Mouse (Mus musculus): Measurements from ENCODE around the gene 6430571L13Rik. TPM values are rescaled to one million over a fixed set of nuclear protein-coding genes. Genes with fewer than 3 reads are reported as not detected.
"Not testable (repeated sequence)": the region's sequence is repeated elsewhere in the genome, so short reads cannot be mapped to it uniquely, and the experiment has no call there.

Gene 6430571L13Rik
- polyA plus RNA-seq, 1 experiment from 2014 or later = 0.81 TPM

- H3K4me3 ChIP-seq (replicated peaks) = no peak overlapping the region
- no peak overlapping the region for H3K4me2 ChIP-seq
- H3K27me3 ChIP-seq = no peaks in the 10 kb centered on the region
- H3K27ac ChIP-seq = no peak overlapping the region
- WGBS = 92% methylated on average over 30 of the region's 30 CpGs
- H3K9me3 ChIP-seq (replicated peaks) = no peaks in the 10 kb centered on the region
- H3K9ac ChIP-seq = no peak overlapping the region
- ATAC-seq (replicated peaks; ENCODE audit: low FRiP score) = no peak
- H3K4me1 ChIP-seq = peaks cover 30% of the 10 kb centered on the region
- peaks cover 23% of the 10 kb centered on the region for H3K36me3 ChIP-seq
Observed at GRCm38 (mm10) chr9:107300224-107300973, 40.0 kb upstream of the 6430571L13Rik start.

GRCm38 (mm10) chr9:107301554-107302331 lies 38.7 kb upstream of the 6430571L13Rik start:
- no peaks in the 10 kb centered on the region for H3K9me3 ChIP-seq (replicated peaks)
- H3K27me3 ChIP-seq = no peaks in the 10 kb centered on the region
- H3K9ac ChIP-seq = no peak overlapping the region
- no peak for ATAC-seq (replicated peaks; ENCODE audit: low FRiP score)
- WGBS = 78% methylated on average over 17 of the region's 17 CpGs
- H3K36me3 ChIP-seq = peaks cover 23% of the 10 kb centered on the region
- no peak overlapping the region for H3K4me2 ChIP-seq
- peaks cover 34% of the 10 kb centered on the region for H3K4me1 ChIP-seq
- no peak overlapping the region for H3K27ac ChIP-seq
- no peak overlapping the region for H3K4me3 ChIP-seq (replicated peaks)

DNA sequence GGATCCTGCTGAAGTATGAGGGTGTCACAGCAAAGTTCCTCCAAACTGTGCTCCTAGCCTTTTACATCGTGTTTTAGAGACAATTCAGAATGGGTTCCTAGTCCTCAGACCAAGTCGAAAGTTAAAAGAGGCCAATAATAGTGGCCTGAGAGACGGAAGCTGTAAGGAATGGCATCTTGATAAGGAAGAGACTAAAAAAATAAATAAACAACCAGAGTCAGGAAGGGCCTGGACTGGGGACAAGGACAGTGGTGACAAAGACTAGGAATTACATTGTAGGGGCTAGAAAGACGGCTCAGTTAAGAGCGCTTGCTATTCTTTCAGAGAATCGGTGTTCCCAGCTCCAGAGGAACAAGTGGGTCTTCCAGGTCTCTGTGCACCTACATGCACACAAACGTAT lies 37.8 kb upstream of the 6430571L13Rik start:
- Histone ChIP-seq H3K27ac (no peak overlapping the region), H3K4me1 (peaks cover 34% of the 10 kb centered on the region), H3K4me3 (replicated peaks) (no peak overlapping the region)

GRCm38 (mm10) chr9:107303121-107303820 lies 37.1 kb upstream of the 6430571L13Rik start:
- WGBS = 79% methylated on average over 9 of the region's 9 CpGs
- Histone ChIP-seq H3K9ac (no peak overlapping the region), H3K4me2 (no peak overlapping the region), H3K36me3 (peaks cover 23% of the 10 kb centered on the region), H3K9me3 (replicated peaks) (no peaks in the 10 kb centered on the region), H3K27ac (no peak overlapping the region), H3K4me3 (replicated peaks) (no peak overlapping the region), H3K4me1 (peaks cover 35% of the 10 kb centered on the region), H3K27me3 (no peaks in the 10 kb centered on the region)
- no peak for ATAC-seq (replicated peaks; ENCODE audit: low FRiP score)

More for the DNA sequence above, 37.8 kb upstream of the 6430571L13Rik start:
- Histone ChIP-seq H3K9me3 (replicated peaks) (no peaks in the 10 kb centered on the region), H3K9ac (no peak overlapping the region), H3K36me3 (peaks cover 23% of the 10 kb centered on the region), H3K4me2 (no peak overlapping the region), H3K27me3 (no peaks in the 10 kb centered on the region)
- 69% methylated on average over 7 of the region's 7 CpGs for WGBS
- no peak for ATAC-seq (replicated peaks; ENCODE audit: low FRiP score)

DNA sequence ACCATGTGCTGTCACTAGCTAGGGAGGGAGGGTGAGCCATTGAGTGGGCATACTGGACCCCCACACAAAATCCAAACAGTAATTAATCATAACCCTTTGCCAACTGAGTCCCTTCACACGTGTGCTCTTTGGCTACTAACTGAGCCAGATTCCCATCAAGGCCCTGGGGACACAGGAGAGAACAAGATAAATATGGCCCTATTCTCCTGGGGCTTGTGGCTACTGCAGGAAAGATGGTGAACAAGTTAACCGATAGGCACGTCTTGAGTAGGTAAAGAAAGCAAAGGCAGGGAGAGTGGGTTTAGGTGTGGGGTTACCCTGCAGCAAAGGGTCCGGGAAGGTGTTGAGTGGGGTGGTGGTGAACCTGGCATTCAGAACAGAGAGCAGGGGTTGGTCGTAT lies 36.5 kb upstream of the 6430571L13Rik start:
- Histone ChIP-seq H3K27ac (no peak overlapping the region), H3K9ac (no peak overlapping the region), H3K27me3 (no peaks in the 10 kb centered on the region), H3K4me2 (no peak overlapping the region), H3K9me3 (replicated peaks) (no peaks in the 10 kb centered on the region), H3K36me3 (peaks cover 23% of the 10 kb centered on the region), H3K4me1 (peaks cover 35% of the 10 kb centered on the region), H3K4me3 (replicated peaks) (no peak overlapping the region)
- WGBS = 68% methylated on average over 5 of the region's 5 CpGs
- no peak for ATAC-seq (replicated peaks; ENCODE audit: low FRiP score)

DNA sequence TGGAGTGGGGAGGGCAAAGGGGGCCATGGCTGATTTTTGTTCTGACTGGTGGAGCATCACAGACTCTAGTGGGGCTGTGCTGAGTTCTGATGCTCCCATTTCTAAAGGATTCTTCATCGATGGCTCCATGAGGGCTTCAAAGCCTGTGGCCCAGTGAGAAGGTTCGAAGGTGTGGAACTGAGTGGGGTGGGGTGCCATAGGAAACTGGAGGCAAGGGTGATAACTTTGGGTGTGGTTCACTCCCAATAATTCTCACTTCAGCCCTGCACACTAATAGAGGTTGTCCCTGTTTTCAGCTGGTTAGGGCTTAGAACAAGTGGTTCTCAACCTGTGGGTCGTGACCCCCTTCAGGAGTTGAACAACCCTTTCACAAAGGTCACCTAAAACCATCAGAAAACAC lies 36.0 kb upstream of the 6430571L13Rik start:
- peaks cover 23% of the 10 kb centered on the region for H3K36me3 ChIP-seq
- no peak overlapping the region for H3K27ac ChIP-seq
- 88% methylated on average over 3 of the region's 3 CpGs for WGBS
- H3K9ac ChIP-seq = no peak overlapping the region
- H3K27me3 ChIP-seq = no peaks in the 10 kb centered on the region
- H3K9me3 ChIP-seq (replicated peaks) = no peaks in the 10 kb centered on the region
- no peak overlapping the region for H3K4me3 ChIP-seq (replicated peaks)
- no peak overlapping the region for H3K4me2 ChIP-seq
- H3K4me1 ChIP-seq = peaks cover 35% of the 10 kb centered on the region
- no peak for ATAC-seq (replicated peaks; ENCODE audit: low FRiP score)

DNA sequence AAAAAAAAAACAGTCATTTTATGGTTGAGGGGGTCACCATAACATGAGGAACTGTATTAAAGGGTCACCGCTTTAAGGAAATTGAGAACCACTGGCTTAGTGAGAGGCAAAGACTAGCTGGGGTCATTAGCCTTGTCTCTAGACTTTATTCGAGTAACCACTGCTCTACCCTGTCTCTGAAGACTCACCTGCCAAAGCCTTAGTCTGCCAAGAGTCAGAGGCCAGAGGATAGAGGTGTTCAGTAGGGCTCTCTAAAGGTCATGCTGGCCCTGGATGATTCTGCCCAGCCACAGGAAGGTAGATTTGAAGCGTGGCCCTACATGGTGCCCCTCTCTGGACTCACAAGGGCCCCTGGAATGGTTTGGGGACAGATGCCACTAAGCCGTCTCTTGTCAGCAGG lies 35.4 kb upstream of the 6430571L13Rik start:
- H3K4me1 ChIP-seq = peaks cover 41% of the 10 kb centered on the region
- no peak overlapping the region for H3K4me2 ChIP-seq
- H3K36me3 ChIP-seq = peaks cover 23% of the 10 kb centered on the region
- H3K9me3 ChIP-seq (replicated peaks) = no peaks in the 10 kb centered on the region
- no peak for ATAC-seq (replicated peaks; ENCODE audit: low FRiP score)
- no peaks in the 10 kb centered on the region for H3K27me3 ChIP-seq
- peak overlapping the region; percentile 80 for H3K27ac ChIP-seq
- 75% methylated on average over 4 of the region's 4 CpGs for WGBS
- H3K9ac ChIP-seq = no peak overlapping the region
- no peak overlapping the region for H3K4me3 ChIP-seq (replicated peaks)

- Histone ChIP-seq H3K4me2 (no peak overlapping the region), H3K9me3 (replicated peaks) (no peaks in the 10 kb centered on the region), H3K36me3 (peaks cover 14% of the 10 kb centered on the region), H3K27me3 (no peaks in the 10 kb centered on the region), H3K27ac (peak overlapping the region; percentile 80), H3K4me3 (replicated peaks) (no peak overlapping the region), H3K4me1 (peaks cover 41% of the 10 kb centered on the region), H3K9ac (no peak overlapping the region)
- no peak for ATAC-seq (replicated peaks; ENCODE audit: low FRiP score)
- 50% methylated on average over 13 of the region's 13 CpGs for WGBS
Observed at GRCm38 (mm10) chr9:107305601-107306542, 34.5 kb upstream of the 6430571L13Rik start.

GRCm38 (mm10) chr9:107306673-107307072 lies 33.7 kb upstream of the 6430571L13Rik start:
- H3K9ac ChIP-seq = not testable (repeated sequence)

GRCm38 (mm10) chr9:107307099-107307872 lies 33.1 kb upstream of the 6430571L13Rik start:
- Histone ChIP-seq H3K4me3 (replicated peaks) (no peak overlapping the region), H3K36me3 (peaks cover under 1% of the 10 kb centered on the region; the same call in 1 of the 2 replicates), H3K9me3 (replicated peaks) (no peaks in the 10 kb centered on the region), H3K27me3 (no peaks in the 10 kb centered on the region), H3K4me2 (peak overlapping the region; percentile 33), H3K4me1 (peaks cover 41% of the 10 kb centered on the region), H3K27ac (peak overlapping the region; percentile 92), H3K9ac (no peak overlapping the region)
- ATAC-seq (replicated peaks; ENCODE audit: low FRiP score) = peak; percentile 47
- WGBS = 68% methylated on average over 11 of the region's 11 CpGs

More at GRCm38 (mm10) chr9:107306673-107307072, 33.7 kb upstream of the 6430571L13Rik start:
- H3K4me3 ChIP-seq (replicated peaks); H3K4me2 ChIP-seq; H3K27me3 ChIP-seq; H3K36me3 ChIP-seq; ATAC-seq (replicated peaks; ENCODE audit: low FRiP score); H3K9me3 ChIP-seq (replicated peaks): not testable (repeated sequence)
- H3K27ac ChIP-seq = peak overlapping the region; percentile 92; the same call in 1 of the 2 replicates
- H3K4me1 ChIP-seq = peaks cover 41% of the 10 kb centered on the region
- WGBS = 100% methylated on average over 1 of the region's 1 CpGs

Data from kidney, embryonic 15.5 days (tissue).